Mouse (Mus musculus): ENCODE measurements around the gene Rtn1. TPM values are rescaled to one million over a fixed set of nuclear protein-coding genes. Genes with fewer than 3 reads are reported as not detected.

Rtn1 gene
- 2,125 and 2,513 TPM in 2 replicates for polyA plus RNA-seq (2015; fragmentation: Nextera tagmentation; extraction: Ambion mirVana)

DNA sequence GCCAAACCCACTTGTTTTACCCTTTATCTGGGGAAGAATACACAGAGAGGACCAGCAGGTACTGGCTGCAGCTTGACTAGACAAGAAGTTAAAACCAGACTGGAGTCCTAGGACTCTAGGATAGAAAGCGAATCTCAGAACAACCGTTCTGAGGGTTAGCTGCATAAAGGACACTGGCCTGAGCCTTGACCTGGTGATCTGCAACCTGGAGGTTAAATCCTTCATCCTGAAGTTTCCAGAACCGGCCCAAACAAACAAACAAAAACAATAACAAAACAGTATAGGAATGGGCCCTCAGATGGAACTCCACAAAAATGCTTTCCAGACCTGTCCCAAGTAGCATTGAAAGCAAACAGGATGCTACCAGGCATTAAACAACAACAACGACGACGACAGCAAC lies at the start of gene Rtn1:
TSS of gene Rtn1 (minus strand) at position 101 of the 400 bp plus-strand sequence.
- Histone ChIP-seq H3K9me3 (ENCODE audit: control insufficient read depth, low read length) (no peaks in the 10 kb centered on the region), H3K27me3 (replicated peaks; ENCODE audit: control insufficient read depth, insufficient read depth, low read length) (no peaks in the 10 kb centered on the region), H3K36me3 (ENCODE audit: control insufficient read depth, insufficient read depth) (no peaks in the 10 kb centered on the region), H3K4me1 (replicated peaks; ENCODE audit: control insufficient read depth, insufficient read depth, low read length) (peaks cover 20% of the 10 kb centered on the region), H3K27ac (ENCODE audit: low read length) (peak within 1 kb of the TSS; percentile 70), H3K4me2 (ENCODE audit: low read length) (peak within 1 kb of the TSS; percentile 79), H3K4me3 (replicated peaks; ENCODE audit: low read length) (peak within 1 kb of the TSS; percentile 87), H3K9ac (replicated peaks; ENCODE audit: low read depth, low read length) (peak within 1 kb of the TSS; percentile 92)
- 21% methylated on average over 6 of the region's 6 CpGs for WGBS
- no peak for ATAC-seq

DNA sequence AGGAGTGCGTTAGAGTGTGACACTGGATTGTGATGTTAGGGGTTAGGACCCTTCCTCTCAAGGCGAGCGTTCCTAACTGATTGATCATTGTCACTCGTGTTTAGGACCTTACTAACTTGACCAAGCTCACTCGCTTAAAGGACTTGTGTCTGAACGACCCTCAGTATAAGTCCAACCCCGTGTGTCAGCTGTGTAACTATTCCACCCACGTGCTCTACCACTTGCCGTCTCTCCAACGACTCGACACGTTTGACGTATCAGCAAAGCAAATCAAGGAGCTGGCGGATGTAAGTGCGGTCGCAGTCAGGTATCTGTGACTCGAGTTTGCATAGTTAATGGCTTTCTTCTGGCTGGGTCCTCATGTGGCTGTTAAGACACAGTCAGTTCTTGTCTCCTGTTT lies 45.1 kb upstream of the Rtn1 start:
- Histone ChIP-seq H3K36me3 (ENCODE audit: control insufficient read depth, insufficient read depth) (no peaks in the 10 kb centered on the region), H3K4me1 (replicated peaks; ENCODE audit: control insufficient read depth, insufficient read depth, low read length) (peaks cover 3% of the 10 kb centered on the region; the same call in 1 of the 2 replicates)
- 78% methylated on average over 17 of the region's 17 CpGs for WGBS

GRCm38 (mm10) chr12:72441839-72442576 lies 33.2 kb upstream of the Rtn1 start, which contains the start of gene Lrrc9:
TSS of gene Lrrc9 (plus strand) at chr12:72441866.
- peak within 1 kb of the TSS; percentile 62 for H3K9ac ChIP-seq (replicated peaks; ENCODE audit: low read depth, low read length)
- peak; percentile 43 for ATAC-seq

More for the DNA sequence above, 45.1 kb upstream of the Rtn1 start:
- Histone ChIP-seq H3K4me3 (replicated peaks; ENCODE audit: low read length) (no peak overlapping the region), H3K9ac (replicated peaks; ENCODE audit: low read depth, low read length) (no peak overlapping the region), H3K27me3 (replicated peaks; ENCODE audit: control insufficient read depth, insufficient read depth, low read length) (no peaks in the 10 kb centered on the region), H3K9me3 (ENCODE audit: control insufficient read depth, low read length) (no peaks in the 10 kb centered on the region), H3K27ac (ENCODE audit: low read length) (no peak overlapping the region), H3K4me2 (ENCODE audit: low read length) (no peak overlapping the region)
- ATAC-seq: no peak

DNA sequence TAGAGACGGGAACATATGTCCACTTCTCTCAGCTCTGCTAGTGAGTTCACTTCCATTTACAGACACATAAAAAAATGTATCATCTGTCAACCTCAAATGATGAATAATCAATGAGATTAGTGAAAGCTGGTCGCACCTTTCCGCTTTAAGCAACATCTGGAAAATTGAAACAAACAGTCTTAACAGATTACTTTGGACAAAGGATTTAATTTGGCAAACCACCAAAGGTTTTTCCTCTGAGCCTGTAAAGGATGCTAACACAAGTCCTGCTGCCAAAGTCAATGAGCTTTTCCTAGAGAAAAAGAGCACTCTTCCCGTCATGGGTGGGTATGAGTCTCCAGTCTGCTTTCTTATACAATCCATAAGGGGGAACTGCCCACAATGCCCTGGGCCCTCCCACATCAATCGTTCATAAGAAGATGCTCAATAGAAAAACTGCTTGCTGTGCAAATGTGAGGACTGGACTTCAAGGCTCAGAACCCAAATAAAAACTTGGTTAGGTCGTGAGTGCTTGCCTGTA lies 30.2 kb upstream of the Rtn1 start:
- ATAC-seq: no peak
- WGBS: 32% methylated on average over 6 of the region's 6 CpGs
- no peak overlapping the region for H3K9ac ChIP-seq (replicated peaks; ENCODE audit: low read depth, low read length)
- H3K27ac ChIP-seq (ENCODE audit: low read length): no peak overlapping the region
- H3K27me3 ChIP-seq (replicated peaks; ENCODE audit: control insufficient read depth, insufficient read depth, low read length): 0 out of 2 replicates have a peak, but pooled peaks cover 3% of the 10 kb centered on the region
- no peak overlapping the region for H3K4me3 ChIP-seq (replicated peaks; ENCODE audit: low read length)
- no peaks in the 10 kb centered on the region for H3K9me3 ChIP-seq (ENCODE audit: control insufficient read depth, low read length)
- H3K4me2 ChIP-seq (ENCODE audit: low read length): no peak overlapping the region
- peaks cover 31% of the 10 kb centered on the region for H3K4me1 ChIP-seq (replicated peaks; ENCODE audit: control insufficient read depth, insufficient read depth, low read length)
- no peaks in the 10 kb centered on the region for H3K36me3 ChIP-seq (ENCODE audit: control insufficient read depth, insufficient read depth)

More at GRCm38 (mm10) chr12:72441839-72442576, 33.2 kb upstream of the Rtn1 start, which contains the start of gene Lrrc9:
- Histone ChIP-seq H3K36me3 (ENCODE audit: control insufficient read depth, insufficient read depth) (no peaks in the 10 kb centered on the region), H3K27me3 (replicated peaks; ENCODE audit: control insufficient read depth, insufficient read depth, low read length) (0 out of 2 replicates have a peak, but pooled peaks cover 3% of the 10 kb centered on the region), H3K27ac (ENCODE audit: low read length) (no peak within 1 kb of the TSS), H3K4me1 (replicated peaks; ENCODE audit: control insufficient read depth, insufficient read depth, low read length) (peaks cover 27% of the 10 kb centered on the region), H3K9me3 (ENCODE audit: control insufficient read depth, low read length) (no peaks in the 10 kb centered on the region), H3K4me2 (ENCODE audit: low read length) (peak within 1 kb of the TSS; percentile 89), H3K4me3 (replicated peaks; ENCODE audit: low read length) (peak within 1 kb of the TSS; percentile 46)
- 2% methylated on average over 31 of the region's 31 CpGs for WGBS

- H3K4me3 ChIP-seq (replicated peaks; ENCODE audit: low read length): no peak overlapping the region
- 9% methylated on average over 10 of the region's 10 CpGs for WGBS
- peaks cover 31% of the 10 kb centered on the region for H3K4me1 ChIP-seq (replicated peaks; ENCODE audit: control insufficient read depth, insufficient read depth, low read length)
- 0 out of 2 replicates have a peak, but pooled peaks cover 3% of the 10 kb centered on the region for H3K27me3 ChIP-seq (replicated peaks; ENCODE audit: control insufficient read depth, insufficient read depth, low read length)
- no peaks in the 10 kb centered on the region for H3K9me3 ChIP-seq (ENCODE audit: control insufficient read depth, low read length)
- H3K9ac ChIP-seq (replicated peaks; ENCODE audit: low read depth, low read length): no peak overlapping the region
- ATAC-seq: peak; percentile 69
- H3K27ac ChIP-seq (ENCODE audit: low read length): peak overlapping the region; percentile 75
- no peaks in the 10 kb centered on the region for H3K36me3 ChIP-seq (ENCODE audit: control insufficient read depth, insufficient read depth)
- H3K4me2 ChIP-seq (ENCODE audit: low read length): no peak overlapping the region; the same call in 1 of the 2 replicates
Observed at GRCm38 (mm10) chr12:72437676-72438341, 29.0 kb upstream of the Rtn1 start.

GRCm38 (mm10) chr12:72433241-72433865 lies 24.5 kb upstream of the Rtn1 start:
- H3K27ac ChIP-seq (ENCODE audit: low read length): no peak overlapping the region
- 28% methylated on average over 9 of the region's 9 CpGs for WGBS
- no peak overlapping the region for H3K4me2 ChIP-seq (ENCODE audit: low read length)
- ATAC-seq: peak; percentile 23; the same call in 1 of the 2 replicates
- no peaks in the 10 kb centered on the region for H3K36me3 ChIP-seq (ENCODE audit: control insufficient read depth, insufficient read depth)
- H3K9ac ChIP-seq (replicated peaks; ENCODE audit: low read depth, low read length): no peak overlapping the region
- H3K4me3 ChIP-seq (replicated peaks; ENCODE audit: low read length): no peak overlapping the region
- no peaks in the 10 kb centered on the region for H3K27me3 ChIP-seq (replicated peaks; ENCODE audit: control insufficient read depth, insufficient read depth, low read length)
- peaks cover 11% of the 10 kb centered on the region for H3K4me1 ChIP-seq (replicated peaks; ENCODE audit: control insufficient read depth, insufficient read depth, low read length)
- H3K9me3 ChIP-seq (ENCODE audit: control insufficient read depth, low read length): no peaks in the 10 kb centered on the region

DNA sequence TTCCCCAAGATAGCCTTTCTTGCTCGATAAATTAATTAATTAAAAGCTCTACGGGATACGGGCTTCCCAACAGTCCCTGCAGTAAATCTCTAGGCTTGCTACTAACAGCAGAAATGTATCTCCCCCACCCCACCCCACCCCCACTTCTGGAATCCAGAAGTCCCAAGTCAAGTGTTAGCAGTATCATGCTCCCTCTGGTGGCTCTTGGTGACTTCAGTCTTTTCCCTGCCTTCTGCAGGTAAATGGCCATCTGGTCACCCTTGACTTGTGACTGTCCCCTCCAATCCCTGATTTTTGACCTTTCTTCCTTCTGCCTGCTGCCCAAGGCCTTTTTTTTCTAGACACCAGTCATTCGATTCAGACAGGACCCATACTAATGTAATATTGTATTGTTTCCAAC lies 23.4 kb upstream of the Rtn1 start:
- 89% methylated on average over 4 of the region's 4 CpGs for WGBS
- no peak overlapping the region for H3K27ac ChIP-seq (ENCODE audit: low read length)
- H3K4me2 ChIP-seq (ENCODE audit: low read length): no peak overlapping the region

GRCm38 (mm10) chr12:72427722-72428126 lies 18.9 kb upstream of the Rtn1 start:
- Histone ChIP-seq H3K4me2 (ENCODE audit: low read length) (peak overlapping the region; percentile 11; the same call in 1 of the 2 replicates), H3K9me3 (ENCODE audit: control insufficient read depth, low read length) (no peaks in the 10 kb centered on the region), H3K36me3 (ENCODE audit: control insufficient read depth, insufficient read depth) (no peaks in the 10 kb centered on the region), H3K4me3 (replicated peaks; ENCODE audit: low read length) (no peak overlapping the region), H3K4me1 (replicated peaks; ENCODE audit: control insufficient read depth, insufficient read depth, low read length) (no peaks in the 10 kb centered on the region), H3K9ac (replicated peaks; ENCODE audit: low read depth, low read length) (no peak overlapping the region), H3K27me3 (replicated peaks; ENCODE audit: control insufficient read depth, insufficient read depth, low read length) (no peaks in the 10 kb centered on the region), H3K27ac (ENCODE audit: low read length) (no peak overlapping the region)
- WGBS: 14% methylated on average over 11 of the region's 11 CpGs
- ATAC-seq: peak; percentile 63

More for the DNA sequence above, 23.4 kb upstream of the Rtn1 start:
- H3K9ac ChIP-seq (replicated peaks; ENCODE audit: low read depth, low read length): no peak overlapping the region
- no peaks in the 10 kb centered on the region for H3K27me3 ChIP-seq (replicated peaks; ENCODE audit: control insufficient read depth, insufficient read depth, low read length)
- H3K4me3 ChIP-seq (replicated peaks; ENCODE audit: low read length): no peak overlapping the region
- no peak for ATAC-seq
- H3K9me3 ChIP-seq (ENCODE audit: control insufficient read depth, low read length): no peaks in the 10 kb centered on the region
- peaks cover 6% of the 10 kb centered on the region for H3K4me1 ChIP-seq (replicated peaks; ENCODE audit: control insufficient read depth, insufficient read depth, low read length)
- H3K36me3 ChIP-seq (ENCODE audit: control insufficient read depth, insufficient read depth): no peaks in the 10 kb centered on the region

DNA sequence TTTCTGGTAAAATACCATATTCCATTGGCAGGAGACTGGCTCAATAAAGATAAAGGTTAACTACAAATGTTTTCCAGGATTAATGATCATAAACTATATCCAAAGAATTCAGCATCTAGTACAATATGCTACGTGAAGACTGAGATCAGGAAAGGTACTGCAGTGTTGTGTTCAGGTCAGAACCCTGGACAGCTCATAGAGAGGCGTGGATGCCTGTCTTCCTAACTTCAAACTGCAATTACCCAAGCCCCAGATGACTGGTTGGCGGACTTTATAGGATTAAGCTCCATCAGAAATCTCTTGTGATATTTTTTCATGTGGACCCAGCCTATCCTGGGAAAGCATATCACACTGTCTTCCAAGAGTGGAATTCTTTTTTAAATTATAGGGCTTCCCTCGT lies 13.8 kb upstream of the Rtn1 start:
- no peak for ATAC-seq
- no peak overlapping the region for H3K27ac ChIP-seq (ENCODE audit: low read length)
- H3K36me3 ChIP-seq (ENCODE audit: control insufficient read depth, insufficient read depth): no peaks in the 10 kb centered on the region
- WGBS: 55% methylated on average over 4 of the region's 4 CpGs
- H3K27me3 ChIP-seq (replicated peaks; ENCODE audit: control insufficient read depth, insufficient read depth, low read length): no peaks in the 10 kb centered on the region
- H3K4me3 ChIP-seq (replicated peaks; ENCODE audit: low read length): no peak overlapping the region
- no peak overlapping the region for H3K9ac ChIP-seq (replicated peaks; ENCODE audit: low read depth, low read length)
- H3K9me3 ChIP-seq (ENCODE audit: control insufficient read depth, low read length): no peaks in the 10 kb centered on the region
- no peak overlapping the region for H3K4me2 ChIP-seq (ENCODE audit: low read length)
- H3K4me1 ChIP-seq (replicated peaks; ENCODE audit: control insufficient read depth, insufficient read depth, low read length): no peaks in the 10 kb centered on the region
